Mouse (Mus musculus) liver, embryonic 14.5 days (tissue): ENCODE results near the gene Dag1.

Source experiments
- CTCF ChIP-seq: IDR thresholded peaks from 2 replicates; pipeline ENCODE4 v1.5.1; 2016; ENCODE audit warnings: antibody characterized with exemption, low read depth, control low read depth
- EP300 ChIP-seq: IDR thresholded peaks from 2 replicates; pipeline ENCODE4 v1.6.1; 2016; ENCODE audit warnings: antibody characterized with exemption, low read depth

GRCm38 (mm10) chr9:108266261-108266935 is 2.6 kb upstream of the Dag1 start:
- TF ChIP-seq CTCF = no peak
- TF ChIP-seq EP300 = no peak
